Mouse (Mus musculus) erythroid progenitor cell, adult 5-6 weeks (primary cell): Measurements from ENCODE around the gene Gjb3. TPM values are rescaled to one million over a fixed set of nuclear protein-coding genes. Genes with fewer than 3 reads are reported as not detected.

Experiments
- ATAC-seq: replicated peaks from 2 replicates; pipeline ENCODE4 v1.8.0; 2016; ENCODE audit warnings: moderate number of reproducible peaks, mild to moderate bottlenecking, moderate TSS enrichment, inconsistent platforms; ENCODE audit not compliant: poor library complexity, low FRiP score, severe bottlenecking
- total RNA-seq, 2 experiments: library from RNA; stranded (forward) in 1 of 2; stranded (reverse) in 1 of 2; fragments of 150-400 nt in 1 of 2; fragments of 186-747, 209-891 nt in 1 of 2; gene quantifications; 2 replicates each; pipeline versions ENCODE4 v1.2.3 to v1.2.4; 2015 to 2017; ENCODE audit warnings: low replicate concordance in 2 of 2

Gene Gjb3
- total RNA-seq, 2 experiments from 2014 or later = 0.84 TPM; not detected in 1

DNA sequence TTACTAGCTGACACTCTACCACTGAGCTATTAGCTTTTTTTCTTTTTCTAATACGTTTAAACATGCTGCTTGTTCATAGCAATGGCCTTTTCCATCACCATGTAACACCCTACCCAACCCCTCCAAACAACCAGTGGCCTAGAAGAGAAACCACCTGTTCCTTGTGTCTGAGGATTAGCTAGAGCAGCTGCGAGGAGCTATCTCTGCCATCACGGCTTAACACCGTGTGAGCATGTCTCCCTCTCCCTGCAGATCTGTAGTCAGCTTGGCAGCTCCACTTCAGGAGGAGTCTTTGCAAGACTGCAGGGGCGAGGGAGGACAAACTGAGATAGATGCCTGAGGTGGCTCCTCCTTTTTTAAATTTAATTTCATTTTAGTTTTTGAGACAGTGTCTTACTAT, 30.1 kb downstream of the Gjb3 start:
- ATAC-seq = no peak

DNA sequence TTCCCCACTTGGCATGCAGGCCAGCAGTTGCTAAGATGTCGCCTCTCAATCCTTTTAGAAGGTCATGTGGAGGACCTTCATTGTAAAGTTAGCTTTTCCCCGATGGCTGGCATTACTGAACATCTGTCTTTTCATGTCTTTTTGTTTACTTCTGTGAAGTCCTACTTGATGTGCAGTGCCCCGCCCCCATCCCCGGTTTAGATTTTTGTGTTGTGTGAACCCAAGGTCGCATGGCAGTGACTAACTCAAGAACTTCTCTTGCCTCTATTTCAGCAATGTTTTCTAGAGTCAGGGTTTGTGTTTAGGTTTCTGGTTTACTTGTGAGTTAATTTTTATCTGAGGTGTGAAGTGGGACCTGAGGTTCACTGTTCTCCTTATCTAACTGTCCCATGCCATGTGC, 38.0 kb downstream of the Gjb3 start:
- no peak for ATAC-seq

DNA sequence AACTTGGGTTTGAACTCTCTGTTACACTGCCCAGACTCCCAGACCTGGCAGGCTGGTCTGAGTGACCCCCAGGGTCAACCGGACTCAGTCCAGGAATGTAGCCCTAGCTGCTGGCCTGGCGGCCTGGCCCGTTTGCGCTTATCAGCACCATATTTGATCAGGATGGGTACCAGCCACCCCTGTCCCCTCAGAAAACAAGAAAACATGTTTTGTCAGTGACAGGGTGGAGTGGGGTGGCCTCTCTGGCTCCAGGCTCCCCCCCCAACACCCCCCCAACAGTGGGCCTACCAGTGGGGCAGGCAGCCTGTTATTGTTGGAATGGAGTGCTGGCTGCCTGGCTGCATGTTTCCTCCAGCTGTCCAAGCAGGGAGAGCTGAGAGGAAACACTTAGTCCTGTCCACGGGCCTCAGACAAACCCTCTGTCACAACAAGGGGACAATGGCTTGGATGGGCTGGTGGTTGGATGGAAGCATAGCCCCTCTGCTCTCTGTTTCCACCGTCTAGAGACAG, 41.5 kb downstream of the Gjb3 start:
- no peak for ATAC-seq

DNA sequence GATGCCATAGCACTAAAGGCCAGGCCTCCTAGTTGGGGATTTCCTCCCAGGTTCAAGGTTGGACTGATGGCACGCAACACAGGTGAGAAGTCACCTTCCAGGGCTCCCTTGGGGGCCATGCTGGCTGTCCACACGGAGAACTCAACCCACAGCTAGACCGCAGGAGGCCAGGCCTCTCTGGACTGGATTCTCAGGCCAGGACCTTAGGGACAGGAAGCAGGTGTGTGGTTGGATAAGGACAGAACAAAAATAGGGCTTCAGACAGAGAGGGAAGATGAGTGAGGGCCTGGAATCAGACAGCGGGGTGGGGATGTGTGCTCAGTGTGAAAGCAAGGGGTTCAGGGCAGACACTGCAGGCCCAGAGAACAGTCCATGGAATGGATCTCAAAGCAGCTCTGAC, 43.7 kb downstream of the Gjb3 start:
- ATAC-seq = no peak

DNA sequence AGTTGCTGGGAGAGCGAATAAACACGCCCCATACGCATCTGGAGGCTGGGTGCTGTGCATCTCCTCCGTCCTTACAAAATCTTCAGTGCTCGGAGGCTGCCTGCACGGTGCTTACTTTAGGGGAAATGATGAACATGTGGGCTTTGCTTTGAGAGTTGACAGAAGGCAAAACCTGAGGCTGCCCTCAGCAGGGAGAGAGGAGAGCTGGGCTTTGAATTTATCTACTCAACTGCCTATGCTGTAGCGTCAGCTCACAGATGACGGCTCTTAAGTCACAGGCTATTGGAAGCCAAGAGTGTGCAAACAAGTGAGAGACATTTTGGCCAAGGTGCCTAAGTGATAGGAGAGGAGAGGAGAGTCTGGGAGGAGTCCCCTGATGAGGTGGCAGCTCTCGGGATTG, 51.4 kb downstream of the Gjb3 start:
- no peak for ATAC-seq

DNA sequence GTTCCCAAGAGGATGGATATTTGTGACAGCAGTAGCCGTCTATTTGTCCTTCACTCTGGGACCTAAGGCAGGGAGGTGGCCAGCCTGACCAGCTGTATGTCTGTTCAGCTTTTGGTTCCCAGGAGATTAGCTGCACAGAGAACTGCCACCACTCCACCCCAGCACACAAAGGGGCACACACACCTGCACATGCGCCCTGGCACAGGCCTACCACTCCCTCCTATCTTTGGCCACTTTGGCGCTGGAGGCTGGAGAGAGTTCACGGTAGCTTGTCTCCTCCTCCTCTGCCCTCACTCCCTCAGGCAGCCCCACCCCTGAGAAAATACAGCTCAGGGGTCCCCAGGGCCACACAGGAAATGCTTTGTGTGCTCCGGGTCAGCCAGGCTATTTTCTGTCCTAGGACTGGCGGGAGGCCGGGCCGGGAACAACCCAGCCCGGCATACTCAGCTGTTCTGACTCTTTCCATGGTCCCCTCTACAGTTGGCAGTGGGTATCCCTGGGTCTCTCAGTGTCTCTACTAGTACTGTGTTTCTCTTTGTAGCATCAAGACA, 52.1 kb downstream of the Gjb3 start:
- ATAC-seq = no peak

Other genes starting within 250 kb of the Gjb3 start
- 4.3 and 11.3 TPM in 2 replicates for gene Tmem35b, start 207.2 kb downstream of the Gjb3 start, total RNA-seq (2015; ENCODE audit: low replicate concordance)
- 0.45 and 2.3 TPM in 2 replicates for gene Tmem35b, start 207.2 kb downstream of the Gjb3 start, total RNA-seq (2017; ENCODE audit: low replicate concordance)
- not detected in 2 replicates for gene Dlgap3, start 161.6 kb downstream of the Gjb3 start, total RNA-seq (2015; ENCODE audit: low replicate concordance)
- not detected in 2 replicates for gene Dlgap3, start 161.6 kb downstream of the Gjb3 start, total RNA-seq (2017; ENCODE audit: low replicate concordance)
- 3.8 and 4.0 TPM in 2 replicates for gene Smim12, start 87.1 kb downstream of the Gjb3 start, total RNA-seq (2015; ENCODE audit: low replicate concordance)
- 7.1 and 11.1 TPM in 2 replicates for gene Smim12, start 87.1 kb downstream of the Gjb3 start, total RNA-seq (2017; ENCODE audit: low replicate concordance)
- not detected in 2 replicates for gene Gja4, start 16.8 kb downstream of the Gjb3 start, total RNA-seq (2015; ENCODE audit: low replicate concordance)
- gene Gja4, start 16.8 kb downstream of the Gjb3 start, total RNA-seq (2017; ENCODE audit: low replicate concordance) = not detected in 2 replicates
- not detected in 2 replicates for gene Gjb4, start 23.2 kb upstream of the Gjb3 start, total RNA-seq (2015; ENCODE audit: low replicate concordance)
- not detected in 2 replicates for gene Gjb4, start 23.2 kb upstream of the Gjb3 start, total RNA-seq (2017; ENCODE audit: low replicate concordance)
- not detected in 2 replicates for gene Gjb5, start 27.3 kb upstream of the Gjb3 start, total RNA-seq (2015; ENCODE audit: low replicate concordance)
- not detected in 2 replicates for gene Gjb5, start 27.3 kb upstream of the Gjb3 start, total RNA-seq (2017; ENCODE audit: low replicate concordance)